ENCODE assay signal across 17 mouse cellular contexts in genomic region chr1:120323131-120323561, GRCm38 (mm10). TPM values are rescaled to one million over a fixed set of nuclear protein-coding genes. Genes with fewer than 3 reads are reported as not detected.
"Had no signal": no experiment of that assay in that cellular context is flagged by ENCODE, and none has a peak within 500 bp of the region (broad histone marks: within the 10 kb centered on the region; RNA-seq: fewer than 3 reads in every experiment).

No protein-coding gene starts in this region.

- H3K27ac ChIP-seq: kidney, embryonic 15.5 days; left cerebral cortex, adult 2 months; limb, embryonic 12.5 days; liver, embryonic 13.5 days; lung, embryonic 15.5 days; neural tube, embryonic 15.5 days had no signal

- DNase-seq: kidney, adult 2 months; kidney, postnatal 14 days; liver; liver, embryonic 13.5 days; liver, postnatal 0 days; lung, postnatal 14 days; midbrain, embryonic 14.5 days; spleen, adult 18-20 months; thymus, adult 18-20 months; thymus, postnatal 25 days had no signal

- H3K4me3 ChIP-seq: kidney, embryonic 15.5 days; left cerebral cortex, adult 2 months; limb, embryonic 12.5 days; liver, embryonic 13.5 days; lung, embryonic 15.5 days; myocyte; neural tube, embryonic 15.5 days had no signal

RNA-seq across cellular contexts. Expression of gene C1ql2, which starts 17.2 kb away (rescaled TPM):
- total RNA-seq: megakaryocyte-erythroid progenitor cell, adult 5-6 weeks had no signal
